Mouse (Mus musculus) testis, adult 2 months (tissue): ENCODE results near the gene Gucy2e.

Experiments
- CTCF ChIP-seq: fragments of 200-500 bp; IDR thresholded peaks from 2 replicates; pipeline ENCODE4 v1.5.1; 2012; ENCODE audit warnings: low read depth, mild to moderate bottlenecking, inconsistent platforms, low read length, moderate library complexity; ENCODE audit not compliant: control insufficient read depth, insufficient read depth, insufficient replicate concordance
- POLR2A ChIP-seq: fragments of 200-500 bp; IDR thresholded peaks from 2 replicates; pipeline ENCODE4 v1.6.1; 2012; ENCODE audit warnings: low read depth, mild to moderate bottlenecking, inconsistent platforms, low read length, moderate library complexity; ENCODE audit not compliant: control insufficient read depth

DNA sequence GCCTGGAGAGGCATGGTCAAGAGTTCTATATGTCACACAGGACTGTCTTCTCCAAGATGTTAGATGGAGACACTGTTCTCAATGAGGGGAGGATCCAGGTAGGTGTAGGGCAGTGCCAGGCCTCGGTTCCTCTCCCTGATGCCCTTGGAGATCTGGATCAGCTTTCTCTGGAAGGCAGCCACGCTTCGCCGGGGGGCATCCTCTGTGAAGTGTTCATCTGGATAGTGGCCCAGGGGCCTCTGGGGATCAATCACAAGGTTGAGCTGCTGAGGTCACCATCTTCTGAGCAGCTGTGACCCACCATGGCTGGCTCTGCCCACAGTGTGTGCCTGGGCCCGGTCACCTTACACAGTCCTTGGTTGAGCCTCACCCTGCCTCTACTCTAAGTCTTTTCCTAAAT is 51.8 kb downstream of the Gucy2e start:
- TF ChIP-seq POLR2A (no peak), CTCF (no peak)
